Mouse (Mus musculus) R1 (cell line): Measurements from ENCODE around the gene Gpat2.

Experiments used
- DNase-seq: peaks from one replicate; pipeline ENCODE4 v3.0.0-alpha.2; 2018; ENCODE audit warnings: low read depth, low spot score

Gene Gpat2

GRCm38 (mm10) chr2:127424977-127425376 is at the start of gene Gpat2:
Gene Gpat2 (plus strand): TSS chr2:127425199.
- DNase-seq, result peak; percentile 98

DNA sequence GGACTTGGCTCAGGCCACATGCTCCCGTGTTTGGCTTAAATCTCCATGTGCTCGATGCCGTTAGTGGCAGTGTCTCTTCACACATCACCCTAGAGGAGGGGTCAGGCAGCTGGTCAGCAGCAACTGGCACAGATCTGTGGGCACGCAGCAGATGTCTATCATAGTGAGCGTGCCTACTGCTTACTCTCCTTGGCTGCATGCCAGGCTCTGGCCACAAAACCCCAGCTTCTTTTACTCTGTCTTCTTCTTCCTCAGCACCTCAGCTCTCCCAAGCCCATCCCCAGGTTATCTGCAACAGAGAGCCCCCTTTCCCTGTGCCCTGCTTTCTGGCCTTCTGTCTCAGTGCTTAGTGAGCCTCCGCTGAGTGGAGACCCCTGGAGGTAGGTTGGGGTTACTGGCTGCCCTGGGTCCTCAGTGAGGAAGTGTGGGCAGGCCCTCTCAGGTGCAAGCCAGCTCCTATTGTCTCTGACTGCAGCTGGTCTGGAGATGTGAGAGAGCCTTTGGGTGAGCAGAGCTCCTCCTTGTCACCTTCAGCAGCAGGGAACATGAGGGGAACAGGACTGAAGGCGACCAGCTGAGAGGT is 49.1 kb upstream of the Gpat2 start:
- peak; percentile 52 for DNase-seq

- no peak for DNase-seq
These were observed 48.5 kb upstream of the Gpat2 start for GRCm38 (mm10) chr2:127376423-127377051.

DNA sequence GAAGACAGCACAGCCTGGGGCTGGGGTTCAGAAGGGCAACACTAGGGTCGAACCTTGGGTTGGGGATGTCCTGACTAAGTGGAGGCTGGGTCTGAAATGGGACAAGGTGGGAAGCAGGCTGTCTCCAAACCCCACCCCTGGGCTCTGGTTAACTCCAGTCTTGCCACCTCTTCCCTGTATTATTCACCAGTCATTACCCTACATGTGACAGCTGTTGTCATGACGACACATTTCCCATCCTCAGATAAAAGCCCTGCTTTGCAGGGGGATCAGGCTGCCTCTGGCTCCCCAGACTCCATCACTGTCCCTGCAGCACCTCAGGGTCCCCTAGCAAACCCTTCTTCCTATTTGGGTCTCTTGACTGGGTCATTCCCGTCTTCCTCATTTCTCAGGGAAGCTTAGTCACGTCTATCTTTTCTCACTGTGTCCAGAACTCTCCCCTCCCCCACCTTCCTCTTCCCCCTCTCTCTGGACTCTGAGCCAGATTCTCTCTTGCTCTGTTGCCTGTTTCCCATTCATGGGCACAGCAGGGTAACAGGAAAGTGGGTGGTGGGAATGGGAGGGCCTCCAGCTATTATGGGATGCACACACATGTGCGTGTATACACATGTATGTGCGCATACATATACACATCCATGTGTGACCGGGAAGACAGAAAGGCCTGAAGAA is 46.9 kb upstream of the Gpat2 start:
- peak; percentile 21 for DNase-seq

DNA sequence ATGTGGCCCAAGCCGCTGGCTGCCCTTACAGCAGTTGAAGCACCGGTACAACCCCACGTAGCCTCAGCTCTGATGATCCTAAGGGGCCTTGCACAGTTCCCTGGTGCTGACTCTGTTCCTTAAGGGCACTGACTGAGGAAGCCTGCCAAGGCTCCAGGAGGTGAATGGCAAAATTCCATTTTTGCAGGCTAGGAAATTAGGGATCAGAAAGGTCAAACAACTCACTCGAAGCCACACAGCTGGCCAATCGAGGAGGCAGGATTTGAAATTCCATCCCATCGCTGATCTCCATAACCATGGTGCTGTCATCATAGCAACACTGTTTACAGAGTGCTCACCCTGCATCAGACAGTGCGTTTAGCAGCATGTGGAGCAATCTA is 46.4 kb upstream of the Gpat2 start:
- DNase-seq, result peak; percentile 18

- DNase-seq, result no peak
These were observed 45.7 kb upstream of the Gpat2 start for GRCm38 (mm10) chr2:127379250-127379649.

GRCm38 (mm10) chr2:127383881-127384280 is 41.1 kb upstream of the Gpat2 start:
- no peak for DNase-seq

- no peak for DNase-seq
These were observed 37.5 kb upstream of the Gpat2 start for GRCm38 (mm10) chr2:127387521-127387920.

GRCm38 (mm10) chr2:127390352-127390751 is 34.6 kb upstream of the Gpat2 start:
- DNase-seq, result no peak

- no peak for DNase-seq
These were observed 34.2 kb upstream of the Gpat2 start for GRCm38 (mm10) chr2:127390846-127391245.

- DNase-seq, result no peak
These were observed 33.7 kb upstream of the Gpat2 start for GRCm38 (mm10) chr2:127391323-127391722.

DNA sequence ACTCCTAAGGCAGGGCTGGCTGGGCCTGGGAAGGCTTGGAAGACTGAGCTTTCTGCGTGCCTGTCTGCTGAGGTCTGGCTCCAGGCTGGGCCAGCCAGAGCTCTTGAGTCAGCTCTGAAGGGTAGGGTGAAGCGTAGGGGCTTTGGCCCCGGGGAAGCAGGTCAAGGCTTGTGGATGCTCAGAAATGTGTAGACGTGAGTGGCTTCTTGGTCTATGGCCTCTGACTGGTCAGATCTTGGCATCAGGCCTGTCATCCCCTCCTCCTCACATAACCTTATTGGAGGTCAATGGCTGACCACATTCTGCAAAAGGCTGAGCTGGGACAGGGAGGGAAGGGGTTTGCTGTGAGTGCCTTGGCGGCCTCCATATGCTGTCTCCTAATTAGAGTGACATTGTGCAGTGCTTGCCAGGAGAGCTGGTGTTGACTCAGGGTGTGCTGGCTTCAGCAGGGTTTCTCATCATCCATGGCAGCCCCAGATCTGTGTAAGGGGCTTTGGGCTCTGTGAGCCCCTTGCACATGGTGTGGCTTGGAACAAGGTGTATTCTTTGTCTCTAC is 30.3 kb upstream of the Gpat2 start:
- DNase-seq, result no peak

DNA sequence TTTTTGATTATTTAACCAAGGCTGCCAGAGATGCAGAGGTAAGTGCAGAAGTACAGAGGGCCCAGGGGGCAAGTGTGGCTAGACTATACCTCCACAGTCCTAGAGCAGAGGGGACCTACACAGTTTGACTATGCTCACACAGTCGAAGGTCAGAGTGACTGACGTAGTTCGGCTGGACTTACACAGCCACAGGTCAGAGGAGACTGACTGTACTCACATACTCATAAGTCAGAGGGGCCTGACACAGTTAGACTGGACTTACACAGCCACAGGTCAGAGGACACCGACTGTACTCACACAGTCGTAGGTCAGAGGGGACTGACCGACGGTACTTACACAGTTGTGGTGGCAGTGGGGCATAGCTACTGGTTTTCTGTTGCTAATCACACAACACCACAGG is 26.3 kb upstream of the Gpat2 start:
- no peak for DNase-seq

- DNase-seq, result no peak
These were observed 13.9 kb upstream of the Gpat2 start for GRCm38 (mm10) chr2:127411126-127411525.

DNA sequence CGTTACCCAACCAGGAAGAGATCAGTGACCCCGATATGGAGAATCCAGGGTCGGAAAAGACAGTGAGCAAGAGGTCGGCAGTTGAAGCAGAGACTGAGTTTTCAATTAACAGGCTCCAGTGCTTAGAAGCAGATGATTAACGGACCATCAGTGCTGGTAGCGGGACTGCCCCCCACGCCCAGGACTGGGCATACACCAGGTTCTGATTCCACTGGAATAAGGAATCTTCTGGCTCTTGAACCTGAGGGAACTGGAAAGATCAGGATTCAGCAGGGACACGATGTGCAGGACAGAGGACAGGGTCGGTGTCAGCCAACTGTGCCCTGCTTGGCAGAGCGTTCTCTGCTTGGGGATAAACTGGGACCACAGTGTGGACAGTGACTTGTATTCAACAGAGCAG is 9.2 kb upstream of the Gpat2 start:
- no peak for DNase-seq

DNA sequence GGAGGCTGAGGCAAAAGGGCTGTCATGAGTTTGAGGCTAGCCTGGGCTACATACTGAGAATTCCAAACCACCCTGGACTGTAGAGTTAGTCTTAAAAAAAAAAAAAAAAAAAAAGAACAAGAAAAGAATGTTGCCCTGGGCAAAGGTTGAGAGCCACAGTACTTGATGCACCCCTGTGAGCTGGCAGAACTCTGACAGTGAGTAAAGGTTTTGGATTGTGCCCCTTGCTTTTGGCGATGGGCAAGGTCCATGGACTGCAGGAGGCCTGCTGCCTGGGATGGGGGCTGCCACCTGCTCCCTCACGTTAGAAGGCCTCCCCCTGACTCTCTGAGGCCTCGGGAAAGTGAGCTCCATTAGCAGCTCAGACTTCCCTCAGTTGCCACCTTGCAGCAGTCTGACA is 8.3 kb upstream of the Gpat2 start:
- no peak for DNase-seq

DNA sequence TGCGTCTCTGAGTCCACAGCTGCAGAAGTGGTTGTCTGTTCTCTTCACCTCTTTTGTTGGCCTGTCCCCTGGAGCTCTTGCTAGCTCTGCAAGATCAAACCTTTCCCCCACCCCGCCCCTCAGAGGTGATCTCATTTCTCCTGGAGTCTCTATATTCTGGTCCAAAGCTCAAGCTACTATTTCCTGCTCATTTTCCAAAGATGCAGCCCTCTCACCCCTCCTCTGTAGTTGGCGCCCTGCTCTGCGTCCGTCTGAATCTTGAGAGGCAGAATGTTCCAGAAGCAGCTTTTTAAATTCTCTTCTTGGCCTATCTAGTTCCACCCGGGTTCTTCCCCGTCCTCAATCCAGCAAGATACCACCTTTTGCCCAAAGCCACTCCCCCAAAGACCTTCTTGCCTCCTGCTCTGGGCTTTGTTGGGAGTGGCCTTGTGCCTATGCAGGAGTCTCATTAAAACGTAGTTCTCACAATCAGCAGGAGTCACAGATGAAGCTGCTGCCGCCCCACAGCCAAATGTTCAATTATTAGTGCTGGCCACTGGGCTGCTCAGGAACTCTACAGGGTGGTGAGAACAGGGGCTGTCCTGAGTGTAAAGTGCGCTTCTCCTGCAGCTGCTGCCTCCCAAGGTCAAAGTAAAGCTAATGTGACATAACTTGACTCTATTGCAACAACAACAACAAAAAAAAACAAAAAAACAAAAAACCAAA is 6.6 kb upstream of the Gpat2 start:
- peak; percentile 12 for DNase-seq

DNA sequence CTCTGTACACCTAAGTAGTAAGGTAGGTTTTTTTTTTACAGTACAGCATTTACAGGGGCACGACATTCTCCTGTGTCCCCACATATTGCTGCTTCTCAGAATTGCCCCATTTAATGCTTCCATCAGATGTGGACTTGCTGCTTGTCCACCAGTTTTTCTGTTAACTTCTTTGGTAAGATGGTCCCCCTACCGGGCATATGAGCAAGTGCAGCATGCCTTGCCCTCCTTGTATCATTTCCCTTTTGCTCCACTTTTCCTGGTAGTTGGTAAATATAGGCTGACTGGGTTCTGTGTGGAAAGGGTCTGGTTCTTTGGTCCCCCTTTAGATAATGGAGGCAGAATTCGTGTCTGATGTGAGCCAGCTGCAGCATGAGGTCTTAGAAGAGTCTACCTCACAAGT is 5.2 kb downstream of the Gpat2 start:
- DNase-seq, result peak; percentile 59

DNA sequence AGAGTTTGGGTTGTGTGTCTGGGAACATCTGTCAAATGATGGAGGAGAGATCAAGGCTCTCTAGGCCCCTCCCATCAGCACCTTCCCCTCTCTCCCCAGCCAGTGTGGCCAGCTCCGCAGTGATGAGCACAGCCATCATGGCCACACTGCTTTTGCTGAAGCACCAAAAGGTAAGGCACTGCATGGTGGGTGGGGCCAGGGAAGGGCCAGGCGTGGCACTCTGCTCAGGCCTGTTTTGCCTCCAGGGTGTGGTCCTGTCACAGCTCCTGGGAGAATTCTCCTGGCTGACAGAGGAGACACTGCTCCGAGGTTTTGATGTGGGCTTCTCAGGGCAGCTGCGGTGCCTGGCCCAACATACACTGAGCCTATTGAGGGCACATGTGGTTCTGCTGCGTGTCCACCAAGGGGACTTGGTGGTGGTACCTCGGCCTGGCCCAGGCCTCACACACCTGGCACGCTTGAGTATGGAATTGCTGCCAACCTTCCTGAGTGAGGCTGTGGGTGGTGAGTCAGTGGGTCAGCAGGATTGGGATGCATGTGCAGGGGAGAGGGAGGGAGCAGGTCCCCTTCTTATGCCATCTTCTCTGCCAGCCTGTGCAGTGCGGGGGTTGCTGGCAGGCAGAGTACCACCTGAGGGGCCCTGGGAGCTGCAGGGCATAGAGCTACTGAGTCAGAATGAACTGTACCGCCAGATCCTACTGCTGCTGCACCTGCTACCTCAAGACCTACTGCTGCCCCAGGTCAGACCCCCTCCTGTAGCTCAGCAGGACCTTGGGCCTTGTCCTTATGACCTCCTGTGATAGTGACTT is 8.7 kb downstream of the Gpat2 start:
- peak; percentile 20 for DNase-seq

- peak; percentile 48 for DNase-seq
These were observed 10.1 kb downstream of the Gpat2 start for GRCm38 (mm10) chr2:127435135-127435534.

GRCm38 (mm10) chr2:127435554-127435953 is 10.6 kb downstream of the Gpat2 start:
- no peak for DNase-seq
